Mouse (Mus musculus): Measurements from ENCODE around the gene Rab1b. TPM values are rescaled to one million over a fixed set of nuclear protein-coding genes. Genes with fewer than 3 reads are reported as not detected.
"Not testable (repeated sequence)": the region's sequence is repeated elsewhere in the genome, so short reads cannot be mapped to it uniquely, and the experiment has no call there.

Rab1b gene
- 115 and 123 TPM in 2 replicates for polyA plus RNA-seq (2011; ENCODE audit: insufficient read length, low read depth, missing spikeins)

DNA sequence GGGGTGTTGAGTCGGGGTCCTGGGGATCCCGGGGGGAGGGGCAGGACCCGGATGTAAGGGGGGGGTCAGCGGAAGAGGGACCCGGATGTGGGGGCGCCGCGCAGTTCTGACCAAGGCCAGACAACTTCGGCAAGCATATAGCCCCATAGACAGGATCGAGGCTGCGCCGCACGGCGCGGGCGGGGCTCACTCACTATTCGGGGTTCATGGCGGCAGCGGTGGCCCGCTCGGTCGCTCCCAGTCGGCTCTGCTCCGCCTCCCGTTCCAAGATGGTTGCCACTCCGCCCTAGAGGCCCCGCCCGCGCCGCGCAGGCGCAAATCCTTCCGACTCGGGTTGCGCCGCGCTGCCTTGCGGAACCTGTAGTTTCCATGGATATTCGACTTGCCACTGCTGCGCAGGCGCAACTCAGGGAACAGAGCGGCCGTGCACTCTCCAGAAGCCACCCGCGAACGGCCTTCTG, at the start of gene Rab1b:
TSS of gene Rab1b (minus strand) at position 342 of the 461 bp plus-strand sequence.
- H3K4me1 ChIP-seq (ENCODE audit: control insufficient read depth, insufficient read depth, low read length): peaks cover 5% of the 10 kb centered on the region
- peak within 1 kb of the TSS; percentile 94 for H3K27ac ChIP-seq (ENCODE audit: insufficient read depth, low read length)
- peak within 1 kb of the TSS; percentile 84 for H3K4me3 ChIP-seq (ENCODE audit: insufficient read depth, low read length)
- TF ChIP-seq CTCF (IDR thresholded peaks at IDR 0.05; ENCODE audit: borderline replicate concordance, insufficient read depth, low read length) (no peak), POLR2A (IDR thresholded peaks at IDR 0.05; ENCODE audit: low read depth, low read length) (peak; percentile 71)

DNA sequence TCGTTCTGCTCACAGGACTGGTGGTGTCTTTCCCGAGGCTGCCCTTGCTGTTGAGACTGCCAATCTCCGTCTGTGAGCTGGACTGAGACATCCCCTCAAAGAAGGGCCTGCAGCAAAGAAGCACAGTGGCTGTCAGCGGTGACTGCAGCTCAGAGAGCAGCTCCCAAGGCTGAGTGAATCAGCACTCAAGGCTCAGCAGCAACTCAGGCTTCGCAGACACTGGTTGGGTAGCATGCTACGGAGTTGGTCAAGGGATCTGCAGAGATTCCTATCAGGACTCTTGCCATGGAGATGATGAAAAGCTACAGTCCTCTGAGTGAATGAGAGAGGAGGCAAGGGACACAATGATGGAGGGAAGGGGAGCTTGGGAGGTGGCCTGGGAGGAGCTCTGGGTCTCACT, 45.4 kb upstream of the Rab1b start:
- TF ChIP-seq CTCF (IDR thresholded peaks at IDR 0.05; ENCODE audit: borderline replicate concordance, insufficient read depth, low read length) (no peak), POLR2A (IDR thresholded peaks at IDR 0.05; ENCODE audit: low read depth, low read length) (no peak)
- Histone ChIP-seq H3K27ac (ENCODE audit: insufficient read depth, low read length) (no peak overlapping the region), H3K4me1 (ENCODE audit: control insufficient read depth, insufficient read depth, low read length) (no peaks in the 10 kb centered on the region), H3K4me3 (ENCODE audit: insufficient read depth, low read length) (no peak overlapping the region)

DNA sequence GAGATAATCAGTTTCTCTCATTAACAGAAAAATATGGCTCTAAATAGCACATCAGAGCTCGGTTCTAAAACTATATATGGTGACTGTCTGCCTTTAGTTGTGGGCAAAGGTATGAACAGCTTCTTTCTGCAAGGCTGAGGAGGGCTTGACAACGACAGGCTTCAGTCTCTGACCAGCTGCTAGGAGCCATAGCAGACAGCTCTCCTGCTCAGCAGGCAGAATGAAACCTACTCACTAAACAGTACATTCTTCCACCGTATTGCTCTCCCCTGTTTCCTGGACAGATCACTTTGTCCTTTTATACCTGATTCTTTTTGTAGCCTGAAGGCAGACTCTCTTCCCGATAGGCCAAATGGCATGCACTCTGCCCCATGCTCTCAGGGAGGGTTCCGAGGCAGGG, 44.9 kb upstream of the Rab1b start:
- Histone ChIP-seq H3K27ac (ENCODE audit: insufficient read depth, low read length) (no peak overlapping the region), H3K4me1 (ENCODE audit: control insufficient read depth, insufficient read depth, low read length) (no peaks in the 10 kb centered on the region), H3K4me3 (ENCODE audit: insufficient read depth, low read length) (no peak overlapping the region)
- TF ChIP-seq POLR2A (IDR thresholded peaks at IDR 0.05; ENCODE audit: low read depth, low read length) (no peak), CTCF (IDR thresholded peaks at IDR 0.05; ENCODE audit: borderline replicate concordance, insufficient read depth, low read length) (no peak)

DNA sequence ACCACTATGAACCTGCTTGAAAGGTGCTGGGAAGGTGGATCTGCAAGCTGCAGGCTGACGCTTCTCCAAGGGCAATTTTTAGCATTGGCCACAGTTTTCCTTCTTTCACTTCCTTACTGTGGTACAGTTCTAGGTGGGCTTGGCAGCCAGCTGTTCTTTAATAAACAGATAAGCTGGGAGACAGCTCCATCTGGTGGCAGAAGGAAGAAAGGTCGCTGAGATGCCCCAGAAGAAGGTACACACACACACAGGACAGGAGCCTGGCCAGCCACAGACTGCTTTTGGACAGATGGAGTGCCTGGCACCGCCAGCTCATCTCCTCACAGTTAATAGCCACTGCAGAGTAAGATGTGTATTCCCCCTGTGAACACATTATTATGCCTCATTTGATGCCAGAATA, 44.5 kb upstream of the Rab1b start:
- H3K4me3 ChIP-seq (ENCODE audit: insufficient read depth, low read length): no peak overlapping the region

DNA sequence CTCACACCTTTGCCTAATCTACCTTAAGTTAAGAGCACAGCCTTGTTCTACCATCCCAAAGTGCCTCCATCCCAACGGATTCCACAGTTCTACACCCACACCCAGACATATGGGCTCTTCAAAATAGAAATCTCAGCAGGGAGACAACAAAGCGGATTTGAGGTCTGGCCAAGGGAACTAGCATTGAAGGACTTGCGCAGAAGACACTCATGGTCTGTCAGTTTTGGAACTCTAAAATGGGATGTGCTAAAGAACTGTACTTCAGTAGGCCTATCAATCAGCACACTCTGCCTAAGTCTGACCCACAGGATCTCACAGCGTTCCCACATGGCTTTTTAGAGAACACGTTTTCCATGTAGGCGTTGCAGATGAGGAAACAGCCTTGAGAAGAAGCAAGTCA, 43.5 kb upstream of the Rab1b start:
- Histone ChIP-seq H3K27ac (ENCODE audit: insufficient read depth, low read length) (no peak overlapping the region), H3K4me3 (ENCODE audit: insufficient read depth, low read length) (no peak overlapping the region), H3K4me1 (ENCODE audit: control insufficient read depth, insufficient read depth, low read length) (no peaks in the 10 kb centered on the region)
- no peak for TF ChIP-seq POLR2A (IDR thresholded peaks at IDR 0.05; ENCODE audit: low read depth, low read length)
- no peak for TF ChIP-seq CTCF (IDR thresholded peaks at IDR 0.05; ENCODE audit: borderline replicate concordance, insufficient read depth, low read length)

More for the DNA sequence above, 44.5 kb upstream of the Rab1b start:
- Histone ChIP-seq H3K27ac (ENCODE audit: insufficient read depth, low read length) (no peak overlapping the region), H3K4me1 (ENCODE audit: control insufficient read depth, insufficient read depth, low read length) (no peaks in the 10 kb centered on the region)
- TF ChIP-seq CTCF (IDR thresholded peaks at IDR 0.05; ENCODE audit: borderline replicate concordance, insufficient read depth, low read length): peak; percentile 14; the same call in 1 of the 2 replicates
- TF ChIP-seq POLR2A (IDR thresholded peaks at IDR 0.05; ENCODE audit: low read depth, low read length): no peak

DNA sequence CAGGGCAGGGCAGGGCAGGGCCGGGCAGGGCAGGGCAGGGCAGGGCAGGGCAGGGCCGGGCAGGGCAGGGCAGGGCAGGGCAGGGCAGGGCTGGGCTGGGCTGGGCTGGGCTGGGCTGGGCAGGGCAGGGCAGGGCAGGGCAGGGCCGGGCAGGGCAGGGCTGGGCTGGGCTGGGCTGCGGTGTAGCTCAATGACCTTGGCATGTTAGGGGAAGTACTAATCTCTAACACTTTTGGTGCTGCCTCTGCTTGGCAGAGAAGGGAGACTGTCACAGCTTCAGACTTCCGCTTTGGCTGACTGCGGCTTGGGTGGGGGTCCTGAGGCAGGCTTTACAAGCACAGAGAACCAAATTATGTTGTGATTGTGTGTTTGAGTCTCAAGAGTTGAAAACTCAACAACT, 42.2 kb upstream of the Rab1b start:
- H3K4me1 ChIP-seq (ENCODE audit: control insufficient read depth, insufficient read depth, low read length); H3K4me3 ChIP-seq (ENCODE audit: insufficient read depth, low read length); H3K27ac ChIP-seq (ENCODE audit: insufficient read depth, low read length): not testable (repeated sequence)

DNA sequence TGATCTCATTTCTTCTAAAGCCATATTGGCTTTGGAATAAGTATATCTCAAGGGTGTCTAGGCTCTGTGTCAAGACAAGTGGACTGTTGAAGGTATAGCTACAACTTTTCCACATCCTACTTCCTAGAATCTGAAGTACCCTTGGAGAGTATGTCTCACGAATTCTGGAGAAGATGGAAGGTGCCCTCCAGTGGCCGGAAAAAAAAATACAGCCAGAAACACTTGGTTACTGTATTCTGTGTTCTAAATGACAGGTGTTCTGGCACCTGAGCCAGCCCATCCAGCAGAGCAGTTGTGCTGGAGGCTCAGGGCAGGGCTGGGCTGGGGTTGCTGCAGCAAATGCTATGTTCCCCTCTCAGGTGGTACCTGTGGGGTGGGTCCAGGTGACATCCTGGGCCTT, 32.8 kb upstream of the Rab1b start:
- no peak for TF ChIP-seq POLR2A (IDR thresholded peaks at IDR 0.05; ENCODE audit: low read depth, low read length)
- no peak for TF ChIP-seq CTCF (IDR thresholded peaks at IDR 0.05; ENCODE audit: borderline replicate concordance, insufficient read depth, low read length)
- H3K4me1 ChIP-seq (ENCODE audit: control insufficient read depth, insufficient read depth, low read length): no peaks in the 10 kb centered on the region
- no peak overlapping the region for H3K27ac ChIP-seq (ENCODE audit: insufficient read depth, low read length)
- no peak overlapping the region for H3K4me3 ChIP-seq (ENCODE audit: insufficient read depth, low read length)

DNA sequence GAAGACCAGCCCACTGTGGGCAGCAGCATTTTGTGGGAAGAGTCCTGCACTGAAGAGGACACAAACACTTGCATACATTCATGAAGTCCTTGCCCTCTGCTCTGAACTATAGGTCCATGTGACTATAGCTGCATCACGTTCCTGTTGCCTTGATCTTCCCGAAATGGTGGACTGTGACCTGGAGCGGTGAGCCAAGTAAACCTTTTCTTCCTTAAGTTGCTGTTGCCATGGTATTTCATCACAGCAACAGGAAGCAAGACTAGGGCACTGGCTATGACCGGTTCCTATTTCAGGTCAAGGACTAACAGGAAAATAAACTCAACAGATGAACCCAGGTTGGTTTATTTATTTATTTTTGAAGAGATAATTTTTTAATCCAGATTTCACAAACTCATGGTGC, 24.4 kb upstream of the Rab1b start:
- Histone ChIP-seq H3K27ac (ENCODE audit: insufficient read depth, low read length) (no peak overlapping the region), H3K4me3 (ENCODE audit: insufficient read depth, low read length) (no peak overlapping the region), H3K4me1 (ENCODE audit: control insufficient read depth, insufficient read depth, low read length) (no peaks in the 10 kb centered on the region)
- TF ChIP-seq CTCF (IDR thresholded peaks at IDR 0.05; ENCODE audit: borderline replicate concordance, insufficient read depth, low read length): no peak
- TF ChIP-seq POLR2A (IDR thresholded peaks at IDR 0.05; ENCODE audit: low read depth, low read length): no peak

DNA sequence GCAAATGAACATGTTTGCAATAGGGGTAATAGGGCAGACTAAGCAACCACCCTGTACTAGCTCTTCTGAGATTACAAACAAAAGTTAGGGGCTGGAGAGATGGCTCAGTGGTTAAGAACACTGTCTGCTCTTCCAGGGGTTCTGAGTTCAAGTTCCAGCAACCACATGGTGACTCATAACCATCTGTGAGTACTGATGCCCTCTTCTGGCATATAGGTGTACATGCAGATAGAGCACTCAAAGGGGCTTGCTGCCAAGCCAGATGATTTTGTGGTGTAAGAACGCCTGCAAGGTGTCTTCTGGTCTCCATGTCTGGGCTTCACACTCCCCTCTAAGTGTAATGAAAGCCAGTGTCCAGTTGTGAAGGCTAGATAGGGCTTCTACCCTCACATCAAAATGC, 22.9 kb upstream of the Rab1b start:
- Histone ChIP-seq H3K27ac (ENCODE audit: insufficient read depth, low read length) (no peak overlapping the region), H3K4me1 (ENCODE audit: control insufficient read depth, insufficient read depth, low read length) (no peaks in the 10 kb centered on the region), H3K4me3 (ENCODE audit: insufficient read depth, low read length) (no peak overlapping the region)
- TF ChIP-seq POLR2A (IDR thresholded peaks at IDR 0.05; ENCODE audit: low read depth, low read length) (no peak), CTCF (IDR thresholded peaks at IDR 0.05; ENCODE audit: borderline replicate concordance, insufficient read depth, low read length) (no peak)

DNA sequence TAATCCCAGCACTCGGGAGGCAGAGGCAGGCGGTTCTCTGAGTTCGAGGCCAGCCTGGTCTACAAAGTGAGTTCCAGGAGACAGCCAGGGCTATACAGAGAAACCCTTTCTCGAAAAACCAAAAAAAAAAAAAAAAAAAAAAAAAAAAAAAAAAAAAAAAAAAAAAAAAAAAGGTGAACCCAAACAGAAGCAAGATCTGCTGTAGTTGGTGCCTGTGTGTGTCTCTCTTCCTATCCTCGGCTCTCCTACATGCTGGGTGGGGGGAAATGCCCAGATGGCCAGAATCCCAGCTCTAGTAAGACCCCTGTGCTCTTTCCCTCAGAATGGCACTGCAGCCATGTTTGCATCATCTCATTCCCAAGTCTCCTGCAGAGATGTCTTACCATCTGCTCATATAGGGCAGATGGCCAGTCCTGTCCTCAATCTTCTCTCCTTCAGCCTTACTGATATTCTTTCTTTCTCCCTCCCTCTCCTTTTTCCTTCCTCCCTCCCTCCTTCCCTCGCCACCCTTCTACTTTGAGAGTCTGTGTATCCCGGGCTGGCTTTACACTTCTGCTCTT, 17.3 kb upstream of the Rab1b start:
- no peak for TF ChIP-seq CTCF (IDR thresholded peaks at IDR 0.05; ENCODE audit: borderline replicate concordance, insufficient read depth, low read length)
- no peak for TF ChIP-seq POLR2A (IDR thresholded peaks at IDR 0.05; ENCODE audit: low read depth, low read length)
- no peaks in the 10 kb centered on the region for H3K4me1 ChIP-seq (ENCODE audit: control insufficient read depth, insufficient read depth, low read length)
- no peak overlapping the region for H3K27ac ChIP-seq (ENCODE audit: insufficient read depth, low read length)
- H3K4me3 ChIP-seq (ENCODE audit: insufficient read depth, low read length): no peak overlapping the region

DNA sequence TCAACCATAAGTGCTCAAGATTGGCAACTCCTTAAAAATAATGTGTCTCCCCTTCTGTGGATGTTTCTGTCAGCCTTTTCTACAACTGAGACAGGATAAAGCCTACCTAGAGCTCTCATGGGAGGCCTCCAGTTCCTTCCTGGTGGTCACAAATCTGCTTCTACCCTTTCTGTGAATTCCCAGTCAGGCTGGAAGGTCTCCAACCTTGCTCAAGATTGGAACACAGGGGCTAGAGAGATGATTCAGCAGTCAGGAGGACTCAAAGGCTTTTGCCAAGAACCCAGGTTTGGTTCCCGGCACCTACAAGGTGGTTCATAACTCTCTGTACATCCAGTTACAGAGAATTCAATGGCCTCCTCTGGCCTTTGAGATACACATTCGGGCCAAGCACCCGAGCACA, 16.4 kb upstream of the Rab1b start:
- no peak overlapping the region for H3K27ac ChIP-seq (ENCODE audit: insufficient read depth, low read length)
- H3K4me1 ChIP-seq (ENCODE audit: control insufficient read depth, insufficient read depth, low read length): no peaks in the 10 kb centered on the region
- no peak overlapping the region for H3K4me3 ChIP-seq (ENCODE audit: insufficient read depth, low read length)
- TF ChIP-seq CTCF (IDR thresholded peaks at IDR 0.05; ENCODE audit: borderline replicate concordance, insufficient read depth, low read length) (no peak), POLR2A (IDR thresholded peaks at IDR 0.05; ENCODE audit: low read depth, low read length) (no peak)
